23 mouse cellular contexts compared by ENCODE assay signal in the genomic region with DNA sequence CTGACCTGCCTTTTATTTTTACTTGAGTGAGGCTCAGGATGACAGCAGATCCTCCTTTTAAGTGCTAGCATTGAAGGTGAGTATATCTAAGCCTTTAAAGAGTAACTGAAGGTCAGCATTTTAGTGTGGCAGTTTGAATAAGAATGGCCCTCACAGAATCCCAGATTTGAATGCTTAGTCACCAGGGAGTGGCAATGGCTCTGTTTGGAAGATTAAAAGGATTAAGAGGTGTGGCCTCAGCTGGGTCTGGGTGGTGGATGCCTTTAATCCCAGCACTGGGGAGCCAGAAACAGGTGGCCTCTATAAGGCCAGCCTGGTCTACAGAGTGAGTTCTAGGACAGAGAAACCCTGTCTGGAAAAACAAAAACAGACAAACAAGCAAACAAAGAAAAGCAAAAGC. TPM values are rescaled to one million over a fixed set of nuclear protein-coding genes. Genes with fewer than 3 reads are reported as not detected.
DNase-seq lines count a peak whose midpoint lies in the region; TF ChIP-seq lines count a peak whose summit lies in the region.
"Had no signal": no experiment of that assay in that cellular context is flagged by ENCODE, and none has a peak within 500 bp of the region (broad histone marks: within the 10 kb centered on the region; RNA-seq: fewer than 3 reads in every experiment).

No protein-coding gene starts in this region.

- peaks cover 77% of the 10 kb centered on the region for H3K36me3 ChIP-seq in E14TG2a.4 (ENCODE audit: insufficient read depth, low read length)
- peaks cover 64% of the 10 kb centered on the region for H3K36me3 ChIP-seq in ES-Bruce4 (ENCODE audit: control insufficient read depth, insufficient read depth, low read length, poor library complexity, severe bottlenecking)
- peaks cover 61% of the 10 kb centered on the region for H3K36me3 ChIP-seq in ES-E14 (ENCODE audit: control insufficient read depth, insufficient read depth, low read length, poor library complexity, severe bottlenecking)
- H3K36me3 ChIP-seq in forebrain, embryonic 10.5 days (replicated peaks) = peaks cover 68% of the 10 kb centered on the region
- H3K36me3 ChIP-seq: forebrain, embryonic 15.5 days had no signal

- peaks cover 74% of the 10 kb centered on the region for H3K4me1 ChIP-seq in E14TG2a.4 (replicated peaks; ENCODE audit: low read depth, low read length)
- H3K4me1 ChIP-seq in ES-Bruce4 (ENCODE audit: control insufficient read depth, insufficient read depth, low read length) = peaks cover 2% of the 10 kb centered on the region
- H3K4me1 ChIP-seq in ES-E14 (ENCODE audit: control insufficient read depth in 2 of 2, insufficient read depth in 2 of 2, low read length in 2 of 2, poor library complexity in 1 of 2) = peaks cover 17 to 20% of the 10 kb centered on the region in 2 experiments
- peaks cover 8% of the 10 kb centered on the region; the same call in 1 of the 2 replicates for H3K4me1 ChIP-seq in forebrain, embryonic 10.5 days

- H3K27me3 ChIP-seq in E14TG2a.4 (ENCODE audit: insufficient read depth, low read length) (no peaks in the 10 kb centered on the region), ES-Bruce4 (ENCODE audit: control insufficient read depth, insufficient read depth, low read length, poor library complexity, severe bottlenecking) (no peaks in the 10 kb centered on the region)
- no peaks in the 10 kb centered on the region for H3K27me3 ChIP-seq in forebrain, embryonic 10.5 days (ENCODE audit: poor library complexity, severe bottlenecking)
- H3K27me3 ChIP-seq: embryonic facial prominence, embryonic 13.5 days; embryonic facial prominence, embryonic 15.5 days; forebrain, embryonic 13.5 days; forebrain, embryonic 15.5 days had no signal

- peak overlapping the region; percentile 46 for H3K4me3 ChIP-seq in E14TG2a.4 (replicated peaks; ENCODE audit: low read length)
- H3K4me3 ChIP-seq in ES-Bruce4 (ENCODE audit: low read depth, low read length) = no peak overlapping the region
- peak overlapping the region in 1 of 2 experiments; percentile 7; a peak in 1 of 4 replicates for H3K4me3 ChIP-seq in ES-E14 (ENCODE audit: insufficient read depth in 1 of 2, low read depth in 1 of 2, low read length in 2 of 2, poor library complexity in 1 of 2, severe bottlenecking in 1 of 2)
- H3K4me3 ChIP-seq in forebrain, embryonic 10.5 days = no peak overlapping the region
- H3K4me3 ChIP-seq: embryonic facial prominence, embryonic 13.5 days; embryonic facial prominence, embryonic 15.5 days; erythroblast, embryonic 14.5 days; forebrain, embryonic 13.5 days; forebrain, embryonic 15.5 days had no signal

- no peak for DNase-seq in ES-E14 (ENCODE audit: low read depth, low spot score)
- peak; percentile 96 for DNase-seq in ZHBTc4 (ENCODE audit: low read depth, low spot score)
- no peak for DNase-seq in adrenal gland, postnatal 10 days
- DNase-seq in forebrain, embryonic 10.5 days (ENCODE audit: extremely low spot score, low spot score) = no peak
- no peak for DNase-seq in thymus, postnatal 25 days
- no peak for DNase-seq in heart, postnatal 4 days
- DNase-seq: adrenal gland, adult 8-10 months; adrenal gland, postnatal 25 days; cerebellum, adult 11 months; cerebellum, adult 18-20 months; cerebellum, adult 8-10 months; cerebellum, adult 9-11 months; cerebellum, postnatal 14 days; cerebellum, postnatal 36 days; embryo, embryonic 11 days; forebrain, postnatal 0 days had no signal

- no peak overlapping the region for H3K9ac ChIP-seq in ES-Bruce4 (ENCODE audit: low read depth, poor library complexity, severe bottlenecking)
- peak overlapping the region; percentile 48; the same call in 1 of the 2 replicates for H3K9ac ChIP-seq in ES-E14 (ENCODE audit: insufficient read depth, low read depth, low read length, poor library complexity, severe bottlenecking)
- H3K9ac ChIP-seq: embryonic facial prominence, embryonic 13.5 days; embryonic facial prominence, embryonic 15.5 days; forebrain, embryonic 13.5 days; forebrain, embryonic 15.5 days; forebrain, postnatal 0 days had no signal

- H3K9me3 ChIP-seq in E14TG2a.4 (ENCODE audit: low read length) = no peaks in the 10 kb centered on the region
- peaks cover 62% of the 10 kb centered on the region for H3K9me3 ChIP-seq in ES-Bruce4 (replicated peaks; ENCODE audit: control insufficient read depth, insufficient read depth, low read length, poor library complexity, severe bottlenecking)
- H3K9me3 ChIP-seq in ES-E14 (ENCODE audit: control insufficient read depth, insufficient read depth, low read depth, low read length) = no peaks in the 10 kb centered on the region
- no peaks in the 10 kb centered on the region for H3K9me3 ChIP-seq in forebrain, embryonic 10.5 days
- H3K9me3 ChIP-seq: embryonic facial prominence, embryonic 13.5 days; embryonic facial prominence, embryonic 15.5 days; forebrain, embryonic 13.5 days; forebrain, embryonic 15.5 days had no signal

- peak; percentile 91 for TF ChIP-seq EP300 in ES-Bruce4 (IDR thresholded peaks at IDR 0.05; ENCODE audit: insufficient read depth, low read depth, low read length)

- H3K27ac ChIP-seq in ES-Bruce4 (ENCODE audit: insufficient read depth, low read length) = peak overlapping the region; percentile 90
- H3K27ac ChIP-seq in ES-E14 (ENCODE audit: insufficient read depth, low read depth, low read length, poor library complexity, severe bottlenecking) = peak overlapping the region; percentile 99
- H3K27ac ChIP-seq in forebrain, embryonic 10.5 days = no peak overlapping the region
- H3K27ac ChIP-seq: embryonic facial prominence, embryonic 13.5 days; embryonic facial prominence, embryonic 15.5 days; forebrain, embryonic 13.5 days; forebrain, embryonic 15.5 days had no signal

- no peak for TF ChIP-seq POLR2A in ES-Bruce4 (IDR thresholded peaks at IDR 0.05; ENCODE audit: insufficient read depth, low read length)

- in situ Hi-C loops in ES-E14 (cut with MboI; ENCODE audit: low sequenced_read_pairs in 2 of 2, unreplicated experiment in 2 of 2) = loop anchor here in 1 of 2 experiments (25.0 kb wide), 1 partner anchor 710 kb away; a partner anchor contains a TSS

- TF ChIP-seq CTCF in E14TG2a.4 (conservative IDR thresholded peaks at IDR 0.05; ENCODE audit: low read length) (no peak), ES-Bruce4 (IDR thresholded peaks at IDR 0.05; ENCODE audit: low read depth, low read length) (no peak)

TF ChIP-seq in ES-E14, 5 proteins besides CTCF, POLR2A, EP300 and RAD21:
- TF ChIP-seq ZC3H11A (IDR thresholded peaks at IDR 0.05; ENCODE audit: borderline replicate concordance, low read depth, low read length) (no peak), MAFK (IDR thresholded peaks at IDR 0.05; ENCODE audit: insufficient read depth, low read depth, low read length) (peak; percentile 93), CHD2 (IDR thresholded peaks at IDR 0.05; ENCODE audit: low read depth, low read length) (peak; percentile 62; the same call in 1 of the 2 replicates)

RNA-seq across cellular contexts. Expression of a gene that starts 36.9 kb away (rescaled TPM):
- 130 and 133 TPM in 2 replicates for polyA plus RNA-seq in ES-Bruce4 (2011; ENCODE audit: insufficient read depth, insufficient read length, low read depth, missing spikeins)
- total RNA-seq in ES-E14 (2012; rRNA removed) = 136 and 147 TPM in 2 replicates
- total RNA-seq in adrenal gland, postnatal 10 days (2021) = 10 to 100 TPM; 17.6 to 21.8 TPM
- polyA plus RNA-seq in forebrain, embryonic 10.5 days (2016; fragmentation: Nextera tagmentation; extraction: Ambion mirVana) = 34.5 and 45.8 TPM in 2 replicates
- total RNA-seq in heart, postnatal 4 days (2021) = 10 to 100 TPM; 11.6 to 14.5 TPM
